8 mouse cellular contexts compared by ENCODE assay signal in the genomic region with DNA sequence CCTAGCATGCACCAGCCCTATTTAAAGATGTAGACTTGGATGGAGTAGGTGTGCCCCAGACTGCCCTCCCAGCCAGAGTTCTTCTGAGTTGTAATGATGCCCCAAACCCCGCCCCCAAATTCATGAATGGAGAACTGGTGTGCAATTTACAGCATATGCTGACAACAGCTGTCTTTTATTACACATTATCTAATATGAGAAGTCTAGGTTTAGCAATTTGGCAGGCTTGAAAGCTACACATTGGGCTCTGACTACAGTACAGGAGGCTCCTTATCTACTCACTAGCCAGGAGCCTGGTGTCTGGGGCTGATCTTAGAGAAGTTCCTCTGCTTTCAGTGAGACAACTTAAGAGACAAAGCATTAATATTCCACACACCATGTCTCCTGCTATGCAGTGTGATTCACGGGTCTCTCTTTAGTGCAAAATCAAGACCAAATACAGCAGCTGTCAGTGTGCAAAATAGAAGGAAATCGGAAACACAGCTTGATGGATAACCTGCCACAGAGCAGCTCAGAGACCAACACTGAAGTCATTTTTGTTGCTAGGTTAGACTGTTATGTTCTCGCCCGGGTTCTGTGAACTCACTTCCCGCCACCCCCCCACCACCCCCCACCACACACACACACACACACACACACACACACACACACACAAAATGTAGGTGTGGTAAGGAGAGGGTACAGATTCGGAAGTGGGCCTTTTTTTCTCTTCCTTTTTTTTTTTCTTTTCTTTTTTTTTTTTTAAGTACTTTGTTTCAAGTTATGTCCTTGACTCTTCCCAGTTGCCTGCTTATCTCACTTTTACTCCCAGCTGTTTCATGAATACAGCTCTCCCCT. TPM values are rescaled to one million over a fixed set of nuclear protein-coding genes. Genes with fewer than 3 reads are reported as not detected.
A peak's percentile ranks its signal among the peaks of the same experiment; 100 is the strongest.
DNase-seq lines count a peak whose midpoint lies in the region; ATAC-seq lines count a peak whose summit lies in the region.
"Had no signal": no experiment of that assay in that cellular context is flagged by ENCODE, and none has a peak within 500 bp of the region (broad histone marks: within the 10 kb centered on the region; RNA-seq: fewer than 3 reads in every experiment).

No protein-coding gene starts in this region.

- H3K4me1 ChIP-seq in midbrain, embryonic 14.5 days (ENCODE audit: control insufficient read depth, insufficient read depth, low read length) = no peaks in the 10 kb centered on the region
- H3K4me1 ChIP-seq in midbrain, embryonic 16.5 days (ENCODE audit: control insufficient read depth, insufficient read depth, low read length) = no peaks in the 10 kb centered on the region
- H3K4me1 ChIP-seq: midbrain, embryonic 12.5 days had no signal

- H3K9ac ChIP-seq in midbrain, embryonic 14.5 days (replicated peaks; ENCODE audit: low read length) = no peak overlapping the region
- H3K9ac ChIP-seq in midbrain, embryonic 16.5 days (ENCODE audit: low read depth, low read length) = no peak overlapping the region
- H3K9ac ChIP-seq: midbrain, embryonic 12.5 days had no signal

- no peaks in the 10 kb centered on the region for H3K36me3 ChIP-seq in midbrain, embryonic 14.5 days (ENCODE audit: control insufficient read depth, insufficient read depth, low read length)
- no peaks in the 10 kb centered on the region for H3K36me3 ChIP-seq in midbrain, embryonic 16.5 days (ENCODE audit: control insufficient read depth, insufficient read depth, low read length)
- H3K36me3 ChIP-seq: midbrain, embryonic 12.5 days had no signal

- H3K27ac ChIP-seq in midbrain, embryonic 14.5 days (replicated peaks; ENCODE audit: low read depth, low read length) = no peak overlapping the region
- H3K27ac ChIP-seq in midbrain, embryonic 16.5 days (ENCODE audit: low read length) = no peak overlapping the region
- H3K27ac ChIP-seq: midbrain, embryonic 12.5 days had no signal

- H3K4me2 ChIP-seq in midbrain, embryonic 14.5 days (ENCODE audit: low read length) = no peak overlapping the region
- H3K4me2 ChIP-seq in midbrain, embryonic 16.5 days (ENCODE audit: low read length) = no peak overlapping the region
- H3K4me2 ChIP-seq: midbrain, embryonic 12.5 days had no signal

- H3K9me3 ChIP-seq in midbrain, embryonic 14.5 days (ENCODE audit: control insufficient read depth, low read length) = no peaks in the 10 kb centered on the region
- no peaks in the 10 kb centered on the region for H3K9me3 ChIP-seq in midbrain, embryonic 16.5 days (replicated peaks; ENCODE audit: control insufficient read depth, low read length, poor library complexity, severe bottlenecking)
- H3K9me3 ChIP-seq: midbrain, embryonic 12.5 days had no signal

- ATAC-seq in midbrain, embryonic 14.5 days (ENCODE audit: low FRiP score, low TSS enrichment) = 0 out of 2 replicates have a peak, but pooled peaks have one; percentile 14
- ATAC-seq in midbrain, embryonic 16.5 days = no peak
- ATAC-seq in common myeloid progenitor, adult 5-6 weeks (replicated peaks; ENCODE audit: low read depth, poor library complexity, severe bottlenecking) = peak; percentile 20

- no peak for DNase-seq in midbrain, embryonic 14.5 days
- DNase-seq in liver = peak; percentile 17
- DNase-seq in thymus, postnatal 10 days (ENCODE audit: low spot score in 2 of 2) = peak; percentile 40 to 48
- DNase-seq in kidney, postnatal 36 days = no peak
- no peak for DNase-seq in frontal cortex, postnatal 14 days (ENCODE audit: low spot score in 2 of 2)

- no peaks in the 10 kb centered on the region for H3K27me3 ChIP-seq in midbrain, embryonic 14.5 days (ENCODE audit: control insufficient read depth, insufficient read depth, low read length)
- H3K27me3 ChIP-seq in midbrain, embryonic 16.5 days (ENCODE audit: control insufficient read depth, insufficient read depth, low read depth, low read length) = no peaks in the 10 kb centered on the region
- H3K27me3 ChIP-seq: midbrain, embryonic 12.5 days had no signal

- 75% methylated on average over 7 of the region's 7 CpGs for WGBS in midbrain, embryonic 14.5 days
- WGBS in midbrain, embryonic 16.5 days = 71% methylated on average over 7 of the region's 7 CpGs

- H3K4me3 ChIP-seq in midbrain, embryonic 14.5 days (replicated peaks; ENCODE audit: low read depth, low read length) = no peak overlapping the region
- H3K4me3 ChIP-seq in midbrain, embryonic 16.5 days (ENCODE audit: low read depth, low read length) = no peak overlapping the region
- H3K4me3 ChIP-seq: midbrain, embryonic 12.5 days had no signal

RNA-seq across cellular contexts. Expression of gene Cytip, which starts 39.8 kb away (rescaled TPM):
- polyA plus RNA-seq in midbrain, embryonic 14.5 days (2014; fragmentation: Nextera tagmentation; extraction: Ambion mirVana) = 0.38 TPM in 1 of 2 replicates, not detected in the other
- 0.44 TPM in 1 of 2 replicates, not detected in the other for polyA plus RNA-seq in midbrain, embryonic 16.5 days (2015; fragmentation: Nextera tagmentation; extraction: Ambion mirVana)
- total RNA-seq in common myeloid progenitor, adult 5-6 weeks (2017) = 23.5 and 45.5 TPM in 2 replicates

Comparison
In these comparisons a context has a peak if more than half of its experiments do, and no peak if none do; other contexts are left out.
1. DNase-seq: peak in liver (single experiment) and thymus, postnatal 10 days (2 of 2); none in midbrain, embryonic 14.5 days (single experiment), kidney, postnatal 36 days (0 of 2) and frontal cortex, postnatal 14 days (0 of 2).